Mouse (Mus musculus): ENCODE results near the gene Mapk6.
A peak's percentile ranks its signal among the peaks of the same experiment; 100 is the strongest.
"Not testable (repeated sequence)": the region's sequence is repeated elsewhere in the genome, so short reads cannot be mapped to it uniquely, and the experiment has no call there.

Gene Mapk6

GRCm38 (mm10) chr9:75383785-75384184 is 26.0 kb downstream of the Mapk6 start:
- no peak for DNase-seq (ENCODE audit: low read depth, low spot score)

GRCm38 (mm10) chr9:75382825-75383224 is 27.0 kb downstream of the Mapk6 start:
- no peak for DNase-seq (ENCODE audit: low read depth, low spot score)

- no peak for DNase-seq (ENCODE audit: low read depth, low spot score)
These were observed 31.0 kb downstream of the Mapk6 start for GRCm38 (mm10) chr9:75378774-75379173.

- no peak for DNase-seq (ENCODE audit: low read depth, low spot score)
These were observed 33.4 kb downstream of the Mapk6 start for GRCm38 (mm10) chr9:75376428-75376827.

- no peak for DNase-seq (ENCODE audit: low read depth, low spot score)
These were observed 34.2 kb downstream of the Mapk6 start for GRCm38 (mm10) chr9:75375606-75376005.

- DNase-seq (ENCODE audit: low read depth, low spot score), result no peak
These were observed 41.0 kb downstream of the Mapk6 start for GRCm38 (mm10) chr9:75368779-75369178.

GRCm38 (mm10) chr9:75366191-75366590 is 43.6 kb downstream of the Mapk6 start:
- DNase-seq (ENCODE audit: low read depth, low spot score), result no peak

GRCm38 (mm10) chr9:75365195-75365594 is 44.6 kb downstream of the Mapk6 start:
- no peak for DNase-seq (ENCODE audit: low read depth, low spot score)

GRCm38 (mm10) chr9:75363702-75364101 is 46.1 kb downstream of the Mapk6 start:
- not testable (repeated sequence) for DNase-seq (ENCODE audit: low read depth, low spot score)

GRCm38 (mm10) chr9:75363001-75363400 is 46.8 kb downstream of the Mapk6 start:
- no peak for DNase-seq (ENCODE audit: low read depth, low spot score)

GRCm38 (mm10) chr9:75362201-75362600 is 47.6 kb downstream of the Mapk6 start:
- DNase-seq (ENCODE audit: low read depth, low spot score), result no peak

- DNase-seq (ENCODE audit: low read depth, low spot score), result peak; percentile 48
These were observed 48.1 kb downstream of the Mapk6 start for GRCm38 (mm10) chr9:75361699-75362098.

- DNase-seq (ENCODE audit: low read depth, low spot score), result no peak
These were observed 52.6 kb downstream of the Mapk6 start for GRCm38 (mm10) chr9:75357087-75357654.

- DNase-seq (ENCODE audit: low read depth, low spot score), result no peak
These were observed 54.0 kb downstream of the Mapk6 start for GRCm38 (mm10) chr9:75355783-75356182.

GRCm38 (mm10) chr9:75353094-75353493 is 56.7 kb downstream of the Mapk6 start:
- DNase-seq (ENCODE audit: low read depth, low spot score), result no peak

- no peak for DNase-seq (ENCODE audit: low read depth, low spot score)
These were observed 61.2 kb downstream of the Mapk6 start for GRCm38 (mm10) chr9:75348641-75349040.

- no peak for DNase-seq (ENCODE audit: low read depth, low spot score)
These were observed 61.7 kb downstream of the Mapk6 start for GRCm38 (mm10) chr9:75348066-75348465.

- no peak for DNase-seq (ENCODE audit: low read depth, low spot score)
These were observed 62.3 kb downstream of the Mapk6 start, which contains the start of gene Bcl2l10 for GRCm38 (mm10) chr9:75347458-75347857. TSS of gene Bcl2l10 (plus strand) at chr9:75347758.

GRCm38 (mm10) chr9:75342433-75342832 is 67.4 kb downstream of the Mapk6 start:
- DNase-seq (ENCODE audit: low read depth, low spot score), result no peak

GRCm38 (mm10) chr9:75338016-75338415 is 71.8 kb downstream of the Mapk6 start:
- DNase-seq (ENCODE audit: low read depth, low spot score), result no peak

GRCm38 (mm10) chr9:75334440-75334839 is 75.4 kb downstream of the Mapk6 start:
- no peak for DNase-seq (ENCODE audit: low read depth, low spot score)

- no peak for DNase-seq (ENCODE audit: low read depth, low spot score)
These were observed 79.0 kb downstream of the Mapk6 start for GRCm38 (mm10) chr9:75330821-75331220.

- no peak for DNase-seq (ENCODE audit: low read depth, low spot score)
These were observed 81.8 kb downstream of the Mapk6 start for GRCm38 (mm10) chr9:75328047-75328446.

All from forelimb bud, embryonic 11.5 days (tissue).